Mouse (Mus musculus) kidney, embryonic 14.5 days (tissue): ENCODE measurements around the gene Itih5. TPM values are rescaled to one million over a fixed set of nuclear protein-coding genes. Genes with fewer than 3 reads are reported as not detected.

Experiments used
- ATAC-seq: fragments of 200-750 bp; cut with Nextera tagmentation; 2 replicates; pipeline ENCODE4 v1.8.0; 2017; ENCODE audit warnings: moderate number of reproducible peaks, mild to moderate bottlenecking, moderate TSS enrichment, moderate library complexity; ENCODE audit not compliant: low FRiP score, low TSS enrichment
- H3K27ac ChIP-seq: fragments of 300-500 bp; sonication (generic); 2 replicates; pipeline ENCODE4 v1.5.1; 2014; ENCODE audit warnings: low read depth, mild to moderate bottlenecking, low read length, moderate library complexity, mixed read lengths
- H3K27me3 ChIP-seq: fragments of 300-500 bp; sonication (generic); 2 replicates; pipeline ENCODE4 v1.6.1; 2014; ENCODE audit warnings: mild to moderate bottlenecking, low read length; ENCODE audit not compliant: control insufficient read depth, insufficient read depth
- H3K36me3 ChIP-seq: fragments of 300-500 bp; sonication (generic); 2 replicates; pipeline ENCODE4 v1.6.1; 2014; ENCODE audit warnings: low read length, mixed read lengths; ENCODE audit not compliant: control insufficient read depth, insufficient read depth
- H3K4me1 ChIP-seq: fragments of 300-500 bp; sonication (generic); 2 replicates; pipeline ENCODE4 v1.6.1; 2014; ENCODE audit warnings: low read length, mixed read lengths; ENCODE audit not compliant: control insufficient read depth, insufficient read depth
- H3K4me2 ChIP-seq: fragments of 300-500 bp; sonication (generic); replicated peaks from 2 replicates; pipeline ENCODE4 v1.6.1; 2014; ENCODE audit warnings: low read depth, mild to moderate bottlenecking, low read length
- H3K4me3 ChIP-seq: fragments of 300-500 bp; sonication (generic); 2 replicates; pipeline ENCODE4 v1.5.1; 2014; ENCODE audit warnings: mild to moderate bottlenecking, low read length
- H3K9ac ChIP-seq: fragments of 300-500 bp; sonication (generic); 2 replicates; pipeline ENCODE4 v1.6.1; 2014; ENCODE audit warnings: low read depth, mild to moderate bottlenecking, low read length, moderate library complexity
- H3K9me3 ChIP-seq: fragments of 300-500 bp; sonication (generic); 2 replicates; pipeline ENCODE4 v1.6.1; 2016; ENCODE audit warnings: low read length; ENCODE audit not compliant: control insufficient read depth
- WGBS: fragments of 180-500 bp; shearing (Covaris S2); extraction: QIAGEN DNeasy Blood & Tissue Kit; methylation state at CpG from one replicate; pipeline ENCODE4 v1.1.7; 2014; 5-methylcytosine and 5-hydroxymethylcytosine counted together
- polyA plus RNA-seq: library from polyadenylated mRNA; unstranded; fragments of >200 nt; fragmentation: Nextera tagmentation; extraction: Ambion mirVana; gene quantifications from 2 replicates; pipeline ENCODE4 v1.2.1, GENCODE M21; 2014

Gene Itih5
- polyA plus RNA-seq, 1 experiment from 2014 or later, result 3.9 TPM

- Histone ChIP-seq H3K4me1 (0 out of 2 replicates have a peak, but pooled peaks cover 4% of the 10 kb centered on the region), H3K27ac (no peak overlapping the region), H3K4me3 (no peak overlapping the region), H3K4me2 (no peak overlapping the region), H3K9me3 (no peaks in the 10 kb centered on the region), H3K27me3 (0 out of 2 replicates have a peak, but pooled peaks cover 5% of the 10 kb centered on the region), H3K36me3 (no peaks in the 10 kb centered on the region), H3K9ac (no peak overlapping the region)
- 91% methylated on average over 9 of the region's 9 CpGs for WGBS
- no peak for ATAC-seq
Measured at GRCm38 (mm10) chr2:10301997-10302396, 148.6 kb downstream of the Itih5 start.

GRCm38 (mm10) chr2:10304911-10305310, 151.5 kb downstream of the Itih5 start:
- WGBS, result 71% methylated on average over 3 of the region's 3 CpGs
- ATAC-seq, result no peak

More at GRCm38 (mm10) chr2:10304911-10305310, 151.5 kb downstream of the Itih5 start:
- Histone ChIP-seq H3K36me3 (no peaks in the 10 kb centered on the region), H3K4me3 (no peak overlapping the region), H3K9me3 (no peaks in the 10 kb centered on the region), H3K9ac (no peak overlapping the region), H3K27ac (no peak overlapping the region), H3K27me3 (no peaks in the 10 kb centered on the region), H3K4me2 (no peak overlapping the region), H3K4me1 (0 out of 2 replicates have a peak, but pooled peaks cover 4% of the 10 kb centered on the region)

Other genes starting within 250 kb of the Itih5 start
- gene Taf3, start 105.0 kb upstream of the Itih5 start, polyA plus RNA-seq, result 13.0 and 18.5 TPM in 2 replicates
- gene Atp5c1, start 73.1 kb upstream of the Itih5 start, polyA plus RNA-seq, result 703 and 779 TPM in 2 replicates
- 29.9 and 37.9 TPM in 2 replicates for gene Kin, start 73.0 kb upstream of the Itih5 start, polyA plus RNA-seq
- gene Itih2, start 22.2 kb upstream of the Itih5 start, polyA plus RNA-seq, result 0.61 and 0.87 TPM in 2 replicates
- 1.9 and 2.3 TPM in 2 replicates for gene Sfmbt2, start 216.9 kb downstream of the Itih5 start, polyA plus RNA-seq